ENCODE assay signal across 15 mouse cellular contexts in the genomic region with DNA sequence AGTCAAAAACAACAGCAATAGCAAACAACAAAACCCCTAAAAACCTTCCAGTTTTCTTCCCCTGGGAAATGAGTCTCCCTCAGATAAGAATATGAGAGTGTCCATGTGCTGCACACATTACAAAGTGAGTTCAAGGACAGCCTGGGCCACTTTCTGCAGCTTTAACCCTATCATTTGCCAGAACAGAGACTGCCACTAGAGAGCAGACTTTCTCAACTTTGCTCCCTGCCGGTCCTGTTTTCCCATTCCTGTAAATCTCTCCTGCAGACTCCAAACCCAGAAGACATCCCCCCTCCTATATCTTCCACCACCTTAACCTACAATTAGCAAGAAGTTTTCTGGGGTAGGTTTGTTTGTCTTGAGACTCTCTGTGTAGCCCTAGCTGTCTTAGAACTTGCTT. TPM values are rescaled to one million over a fixed set of nuclear protein-coding genes. Genes with fewer than 3 reads are reported as not detected.
A peak's percentile ranks its signal among the peaks of the same experiment; 100 is the strongest.
DNase-seq lines count a peak whose midpoint lies in the region; ATAC-seq and TF ChIP-seq lines count a peak whose summit lies in the region.
"Had no signal": no experiment of that assay in that cellular context is flagged by ENCODE, and none has a peak within 500 bp of the region (broad histone marks: within the 10 kb centered on the region; RNA-seq: fewer than 3 reads in every experiment).

No protein-coding gene starts in this region.

- WGBS in hindbrain, embryonic 14.5 days: 13% methylated on average over 1 of the region's 1 CpGs
- WGBS in hindbrain, embryonic 13.5 days: 11% methylated on average over 1 of the region's 1 CpGs
- WGBS in midbrain, embryonic 11.5 days: 15% methylated on average over 1 of the region's 1 CpGs
- 5% methylated on average over 1 of the region's 1 CpGs for WGBS in midbrain, embryonic 15.5 days
- 21% methylated on average over 1 of the region's 1 CpGs for WGBS in stomach, postnatal 0 days

- no peak overlapping the region for H3K4me2 ChIP-seq in hindbrain, embryonic 14.5 days (replicated peaks)
- no peak overlapping the region for H3K4me2 ChIP-seq in hindbrain, embryonic 13.5 days
- H3K4me2 ChIP-seq in midbrain, embryonic 11.5 days: no peak overlapping the region
- H3K4me2 ChIP-seq in midbrain, embryonic 15.5 days: no peak overlapping the region
- H3K4me2 ChIP-seq in stomach, postnatal 0 days (replicated peaks; ENCODE audit: low read depth): no peak overlapping the region
- H3K4me2 ChIP-seq: forebrain, embryonic 15.5 days; stomach, embryonic 15.5 days had no signal

- no peak overlapping the region for H3K4me3 ChIP-seq in hindbrain, embryonic 14.5 days (replicated peaks; ENCODE audit: low read length)
- H3K4me3 ChIP-seq in hindbrain, embryonic 13.5 days: no peak overlapping the region
- H3K4me3 ChIP-seq in midbrain, embryonic 11.5 days (ENCODE audit: low read depth, low read length): no peak overlapping the region
- H3K4me3 ChIP-seq in midbrain, embryonic 15.5 days: no peak overlapping the region
- H3K4me3 ChIP-seq in stomach, postnatal 0 days (ENCODE audit: low read depth, low read length): no peak overlapping the region
- H3K4me3 ChIP-seq: forebrain, embryonic 15.5 days; stomach, embryonic 15.5 days had no signal

- H3K36me3 ChIP-seq in hindbrain, embryonic 14.5 days (replicated peaks; ENCODE audit: control insufficient read depth, insufficient read depth): no peaks in the 10 kb centered on the region
- H3K36me3 ChIP-seq in hindbrain, embryonic 13.5 days: no peaks in the 10 kb centered on the region
- no peaks in the 10 kb centered on the region for H3K36me3 ChIP-seq in midbrain, embryonic 11.5 days (ENCODE audit: control insufficient read depth, insufficient read depth, low read length)
- H3K36me3 ChIP-seq in midbrain, embryonic 15.5 days (replicated peaks): no peaks in the 10 kb centered on the region
- H3K36me3 ChIP-seq in stomach, postnatal 0 days (ENCODE audit: control insufficient read depth, insufficient read depth, low read length): no peaks in the 10 kb centered on the region
- H3K36me3 ChIP-seq: forebrain, embryonic 15.5 days; stomach, embryonic 15.5 days had no signal

- no peak for ATAC-seq in hindbrain, embryonic 14.5 days (ENCODE audit: low FRiP score)
- no peak for ATAC-seq in hindbrain, embryonic 13.5 days (ENCODE audit: low FRiP score)
- no peak for ATAC-seq in midbrain, embryonic 11.5 days (ENCODE audit: low FRiP score)
- no peak for ATAC-seq in midbrain, embryonic 15.5 days (replicated peaks)
- ATAC-seq in stomach, postnatal 0 days (ENCODE audit: low FRiP score, low TSS enrichment): no peak
- ATAC-seq: forebrain, embryonic 15.5 days; intestine, embryonic 16.5 days had no signal

- no peaks in the 10 kb centered on the region for H3K9me3 ChIP-seq in hindbrain, embryonic 14.5 days (ENCODE audit: control insufficient read depth, low read length)
- no peaks in the 10 kb centered on the region for H3K9me3 ChIP-seq in hindbrain, embryonic 13.5 days
- no peaks in the 10 kb centered on the region for H3K9me3 ChIP-seq in midbrain, embryonic 11.5 days (ENCODE audit: control insufficient read depth, low read length)
- no peaks in the 10 kb centered on the region; the same call in 1 of the 2 replicates for H3K9me3 ChIP-seq in midbrain, embryonic 15.5 days
- no peaks in the 10 kb centered on the region for H3K9me3 ChIP-seq in stomach, postnatal 0 days (ENCODE audit: control insufficient read depth, low read length)
- H3K9me3 ChIP-seq: forebrain, embryonic 15.5 days; stomach, embryonic 15.5 days had no signal

- H3K9ac ChIP-seq in hindbrain, embryonic 14.5 days: no peak overlapping the region
- no peak overlapping the region for H3K9ac ChIP-seq in hindbrain, embryonic 13.5 days
- no peak overlapping the region for H3K9ac ChIP-seq in midbrain, embryonic 11.5 days (ENCODE audit: low read length)
- no peak overlapping the region for H3K9ac ChIP-seq in midbrain, embryonic 15.5 days
- H3K9ac ChIP-seq in stomach, postnatal 0 days (ENCODE audit: low read length): no peak overlapping the region
- H3K9ac ChIP-seq: forebrain, embryonic 15.5 days; stomach, embryonic 15.5 days had no signal

- no peaks in the 10 kb centered on the region for H3K27me3 ChIP-seq in hindbrain, embryonic 14.5 days (ENCODE audit: control insufficient read depth, insufficient read depth, low read length)
- H3K27me3 ChIP-seq in hindbrain, embryonic 13.5 days: no peaks in the 10 kb centered on the region
- H3K27me3 ChIP-seq in midbrain, embryonic 11.5 days (ENCODE audit: control insufficient read depth, insufficient read depth, low read length): no peaks in the 10 kb centered on the region
- H3K27me3 ChIP-seq in midbrain, embryonic 15.5 days (replicated peaks): no peaks in the 10 kb centered on the region
- H3K27me3 ChIP-seq in stomach, postnatal 0 days (ENCODE audit: control insufficient read depth, insufficient read depth, low read length): no peaks in the 10 kb centered on the region
- H3K27me3 ChIP-seq: forebrain, embryonic 15.5 days; stomach, embryonic 15.5 days had no signal

- H3K27ac ChIP-seq in hindbrain, embryonic 14.5 days: no peak overlapping the region
- H3K27ac ChIP-seq in hindbrain, embryonic 13.5 days: no peak overlapping the region
- no peak overlapping the region for H3K27ac ChIP-seq in midbrain, embryonic 11.5 days (ENCODE audit: low read depth, low read length)
- no peak overlapping the region for H3K27ac ChIP-seq in midbrain, embryonic 15.5 days
- no peak overlapping the region for H3K27ac ChIP-seq in stomach, postnatal 0 days (replicated peaks)
- H3K27ac ChIP-seq: forebrain, embryonic 15.5 days; stomach, embryonic 15.5 days had no signal

- 0 out of 2 replicates have a peak, but pooled peaks cover 3% of the 10 kb centered on the region for H3K4me1 ChIP-seq in hindbrain, embryonic 14.5 days (replicated peaks; ENCODE audit: control insufficient read depth, insufficient read depth, low read length)
- H3K4me1 ChIP-seq in hindbrain, embryonic 13.5 days (replicated peaks): peaks cover 12% of the 10 kb centered on the region
- H3K4me1 ChIP-seq in midbrain, embryonic 11.5 days (ENCODE audit: control insufficient read depth, insufficient read depth, low read length): 0 out of 2 replicates have a peak, but pooled peaks cover 4% of the 10 kb centered on the region
- H3K4me1 ChIP-seq in midbrain, embryonic 15.5 days: peaks cover 13% of the 10 kb centered on the region
- no peaks in the 10 kb centered on the region for H3K4me1 ChIP-seq in stomach, postnatal 0 days (replicated peaks; ENCODE audit: control insufficient read depth, insufficient read depth)
- H3K4me1 ChIP-seq: stomach, embryonic 15.5 days had no signal

- DNase-seq in adrenal gland, adult 2 months: peak; percentile 69
- DNase-seq in adrenal gland, postnatal 25 days: no peak
- peak; percentile 45 for DNase-seq in hindbrain, embryonic 14.5 days (ENCODE audit: low spot score)
- peak; percentile 80 for DNase-seq in midbrain, embryonic 11.5 days (ENCODE audit: low spot score, missing footprints)
- no peak for DNase-seq in stomach, postnatal 0 days (ENCODE audit: low spot score)
- no peak for DNase-seq in right cerebral cortex, postnatal 10 days (ENCODE audit: low spot score in 2 of 2)
- DNase-seq: B cell, adult 2 months; layer of hippocampus, postnatal 36 days; lung, adult 18-20 months had no signal

- no peak for TF ChIP-seq EP300 in stomach, postnatal 0 days (optimal IDR thresholded peaks at IDR 0.05)

- TF ChIP-seq CTCF in stomach, postnatal 0 days (IDR thresholded peaks at IDR 0.05; ENCODE audit: low read depth): peak; percentile 62

RNA-seq across cellular contexts. Expression of gene Mblac1, which starts 5.5 kb away (rescaled TPM):
- total RNA-seq in adrenal gland, adult 2 months (2021): 10 to 100 TPM in 1 of 2 experiments, 1 to 10 TPM in 1; 5.0 to 11.9 TPM
- 9.6 and 11.1 TPM in 2 replicates for polyA plus RNA-seq in adrenal gland, adult 2 months (2012; rRNA removed)
- total RNA-seq in adrenal gland, postnatal 25 days (2021): 9.4 and 12.1 TPM in 2 replicates
- polyA plus RNA-seq in hindbrain, embryonic 14.5 days (2014; fragmentation: Nextera tagmentation; extraction: Ambion mirVana): 12.5 and 13.6 TPM in 2 replicates
- 13.5 and 14.6 TPM in 2 replicates for polyA plus RNA-seq in hindbrain, embryonic 13.5 days (2015; fragmentation: Nextera tagmentation; extraction: Ambion mirVana)
- polyA plus RNA-seq in midbrain, embryonic 11.5 days (2014; fragmentation: Nextera tagmentation; extraction: Ambion mirVana): 10.0 and 10.8 TPM in 2 replicates
- polyA plus RNA-seq in midbrain, embryonic 15.5 days (2015; fragmentation: Nextera tagmentation; extraction: Ambion mirVana): 15.1 and 18.5 TPM in 2 replicates
- polyA plus RNA-seq in stomach, postnatal 0 days (2015; fragmentation: Nextera tagmentation; extraction: Ambion mirVana): 6.7 and 7.0 TPM in 2 replicates
- total RNA-seq: monocyte, adult 5-6 weeks had no signal

RNA-seq across cellular contexts. Expression of gene Cnpy4, which starts 12.3 kb away (rescaled TPM):
- total RNA-seq in adrenal gland, adult 2 months (2021): 10 to 100 TPM; 18.1 to 28.7 TPM
- polyA plus RNA-seq in adrenal gland, adult 2 months (2012; rRNA removed): 0.68 and 1.1 TPM in 2 replicates
- total RNA-seq in adrenal gland, postnatal 25 days (2021): 21.6 and 25.5 TPM in 2 replicates
- polyA plus RNA-seq in hindbrain, embryonic 14.5 days (2014; fragmentation: Nextera tagmentation; extraction: Ambion mirVana): 29.5 and 31.5 TPM in 2 replicates
- polyA plus RNA-seq in hindbrain, embryonic 13.5 days (2015; fragmentation: Nextera tagmentation; extraction: Ambion mirVana): 33.0 and 37.4 TPM in 2 replicates
- 51.8 and 53.3 TPM in 2 replicates for polyA plus RNA-seq in midbrain, embryonic 11.5 days (2014; fragmentation: Nextera tagmentation; extraction: Ambion mirVana)
- polyA plus RNA-seq in midbrain, embryonic 15.5 days (2015; fragmentation: Nextera tagmentation; extraction: Ambion mirVana): 33.3 and 35.5 TPM in 2 replicates
- polyA plus RNA-seq in stomach, postnatal 0 days (2015; fragmentation: Nextera tagmentation; extraction: Ambion mirVana): 18.6 and 20.0 TPM in 2 replicates

RNA-seq across cellular contexts. Expression of gene Taf6, which starts 12.3 kb away (rescaled TPM):
- 10 to 100 TPM; 41.7 to 44.7 TPM for total RNA-seq in adrenal gland, adult 2 months (2021)
- 63.3 and 72.2 TPM in 2 replicates for polyA plus RNA-seq in adrenal gland, adult 2 months (2012; rRNA removed)
- total RNA-seq in adrenal gland, postnatal 25 days (2021): 42.9 and 46.0 TPM in 2 replicates
- 67.1 and 72.8 TPM in 2 replicates for polyA plus RNA-seq in hindbrain, embryonic 14.5 days (2014; fragmentation: Nextera tagmentation; extraction: Ambion mirVana)
- polyA plus RNA-seq in hindbrain, embryonic 13.5 days (2015; fragmentation: Nextera tagmentation; extraction: Ambion mirVana): 85.4 and 90.9 TPM in 2 replicates
- 123 and 133 TPM in 2 replicates for polyA plus RNA-seq in midbrain, embryonic 11.5 days (2014; fragmentation: Nextera tagmentation; extraction: Ambion mirVana)
- 83.6 and 86.5 TPM in 2 replicates for polyA plus RNA-seq in midbrain, embryonic 15.5 days (2015; fragmentation: Nextera tagmentation; extraction: Ambion mirVana)
- 27.1 and 27.7 TPM in 2 replicates for polyA plus RNA-seq in stomach, postnatal 0 days (2015; fragmentation: Nextera tagmentation; extraction: Ambion mirVana)

RNA-seq across cellular contexts. Expression of gene Nxpe5, which starts 26.1 kb away (rescaled TPM):
- total RNA-seq in adrenal gland, adult 2 months (2021): under 1 TPM; 0.29 to 0.66 TPM
- 0.17 and 0.20 TPM in 2 replicates for polyA plus RNA-seq in adrenal gland, adult 2 months (2012; rRNA removed)
- 0.30 TPM in 1 of 2 replicates, not detected in the other for total RNA-seq in adrenal gland, postnatal 25 days (2021)
- 0.07 TPM in 1 of 2 replicates, not detected in the other for polyA plus RNA-seq in hindbrain, embryonic 14.5 days (2014; fragmentation: Nextera tagmentation; extraction: Ambion mirVana)
- not detected in 2 replicates for polyA plus RNA-seq in hindbrain, embryonic 13.5 days (2015; fragmentation: Nextera tagmentation; extraction: Ambion mirVana)
- not detected in 2 replicates for polyA plus RNA-seq in midbrain, embryonic 11.5 days (2014; fragmentation: Nextera tagmentation; extraction: Ambion mirVana)
- polyA plus RNA-seq in midbrain, embryonic 15.5 days (2015; fragmentation: Nextera tagmentation; extraction: Ambion mirVana): 0.06 TPM in 1 of 2 replicates, not detected in the other
- 0.10 and 0.11 TPM in 2 replicates for polyA plus RNA-seq in stomach, postnatal 0 days (2015; fragmentation: Nextera tagmentation; extraction: Ambion mirVana)
- polyA plus RNA-seq: forebrain, embryonic 15.5 days; intestine, embryonic 16.5 days; stomach, embryonic 15.5 days had no signal

RNA-seq across cellular contexts. Expression of gene Mcm7, which starts 27.4 kb away (rescaled TPM):
- 10 to 100 TPM; 22.8 to 23.1 TPM for total RNA-seq in adrenal gland, adult 2 months (2021)
- 17.9 and 21.6 TPM in 2 replicates for polyA plus RNA-seq in adrenal gland, adult 2 months (2012; rRNA removed)
- total RNA-seq in adrenal gland, postnatal 25 days (2021): 46.7 and 48.8 TPM in 2 replicates
- 71.6 and 78.1 TPM in 2 replicates for polyA plus RNA-seq in hindbrain, embryonic 14.5 days (2014; fragmentation: Nextera tagmentation; extraction: Ambion mirVana)
- 109 and 111 TPM in 2 replicates for polyA plus RNA-seq in hindbrain, embryonic 13.5 days (2015; fragmentation: Nextera tagmentation; extraction: Ambion mirVana)
- polyA plus RNA-seq in midbrain, embryonic 11.5 days (2014; fragmentation: Nextera tagmentation; extraction: Ambion mirVana): 303 and 320 TPM in 2 replicates
- polyA plus RNA-seq in midbrain, embryonic 15.5 days (2015; fragmentation: Nextera tagmentation; extraction: Ambion mirVana): 93.3 and 95.3 TPM in 2 replicates
- 43.6 and 45.5 TPM in 2 replicates for polyA plus RNA-seq in stomach, postnatal 0 days (2015; fragmentation: Nextera tagmentation; extraction: Ambion mirVana)

Comparison
In these comparisons a context has a peak if more than half of its experiments do, and no peak if none do; other contexts are left out.
1. DNase-seq: peak in adrenal gland, adult 2 months (single experiment), hindbrain, embryonic 14.5 days (single experiment) and midbrain, embryonic 11.5 days (single experiment); none in adrenal gland, postnatal 25 days (single experiment), stomach, postnatal 0 days (single experiment) and right cerebral cortex, postnatal 10 days (0 of 2).